Mouse (Mus musculus) liver, postnatal 0 days (tissue): ENCODE measurements around the gene Taf10. TPM values are rescaled to one million over a fixed set of nuclear protein-coding genes. Genes with fewer than 3 reads are reported as not detected.
A peak's percentile ranks its signal among the peaks of the same experiment; 100 is the strongest.

Experiments
- ATAC-seq: fragments of 200-750 bp; cut with Nextera tagmentation; 2 replicates; pipeline ENCODE4 v1.8.0; 2017; ENCODE audit warnings: mild to moderate bottlenecking, moderate library complexity
- DNase-seq: peaks from one replicate; pipeline ENCODE4 v3.0.0-alpha.2; 2016
- H3K27ac ChIP-seq: fragments of 300-500 bp; sonication (generic); 2 replicates; pipeline ENCODE4 v1.5.1; 2014; ENCODE audit warnings: antibody characterized with exemption, moderate library complexity, mild to moderate bottlenecking, low read depth
- H3K27me3 ChIP-seq: fragments of 300-500 bp; sonication (generic); 2 replicates; pipeline ENCODE4 v1.6.1; 2014; ENCODE audit warnings: low read length, control low read depth, mixed read lengths; ENCODE audit not compliant: insufficient read depth
- H3K36me3 ChIP-seq: fragments of 300-500 bp; sonication (generic); replicated peaks from 2 replicates; pipeline ENCODE4 v1.6.1; 2014; ENCODE audit warnings: mild to moderate bottlenecking, control low read depth, low read length, moderate library complexity, mixed read lengths; ENCODE audit not compliant: insufficient read depth
- H3K4me1 ChIP-seq: fragments of 300-500 bp; sonication (generic); 2 replicates; pipeline ENCODE4 v1.6.1; 2014; ENCODE audit warnings: antibody characterized with exemption, mild to moderate bottlenecking, control low read depth; ENCODE audit not compliant: insufficient read depth
- H3K4me2 ChIP-seq: fragments of 300-500 bp; sonication (generic); 2 replicates; pipeline ENCODE4 v1.6.1; 2014; ENCODE audit warnings: low read depth, mild to moderate bottlenecking, low read length, moderate library complexity, mixed read lengths
- H3K4me3 ChIP-seq: fragments of 300-500 bp; sonication (generic); 2 replicates; pipeline ENCODE4 v1.5.1; 2014; ENCODE audit warnings: low read depth, low read length
- H3K9ac ChIP-seq: fragments of 300-500 bp; sonication (generic); replicated peaks from 2 replicates; pipeline ENCODE4 v1.6.1; 2014; ENCODE audit warnings: mild to moderate bottlenecking, moderate library complexity
- H3K9me3 ChIP-seq: fragments of 300-500 bp; sonication (generic); 2 replicates; pipeline ENCODE4 v1.6.1; 2016; ENCODE audit warnings: mild to moderate bottlenecking, control low read depth, low read length, mixed read lengths
- CTCF ChIP-seq: sonication (generic); IDR thresholded peaks from 2 replicates; pipeline ENCODE4 v1.5.1; 2016; ENCODE audit warnings: antibody characterized with exemption, low read depth
- EP300 ChIP-seq: IDR thresholded peaks from 2 replicates; pipeline ENCODE4 v1.6.1; 2016; ENCODE audit warnings: antibody characterized with exemption, low read depth, mild to moderate bottlenecking
- WGBS: fragments of 180-500 bp; shearing (Covaris S2); extraction: QIAGEN DNeasy Blood & Tissue Kit; methylation state at CpG from one replicate; pipeline ENCODE4 v1.1.7; 2014; ENCODE audit not compliant: insufficient replicate concordance; 5-methylcytosine and 5-hydroxymethylcytosine counted together
- polyA plus RNA-seq: library from polyadenylated mRNA; unstranded; fragments of >200 nt; fragmentation: Nextera tagmentation; extraction: Ambion mirVana; gene quantifications from 2 replicates; pipeline ENCODE4 v1.2.1, GENCODE M21; 2015

Gene Taf10
- polyA plus RNA-seq, 1 experiment from 2014 or later: 104 TPM

DNA sequence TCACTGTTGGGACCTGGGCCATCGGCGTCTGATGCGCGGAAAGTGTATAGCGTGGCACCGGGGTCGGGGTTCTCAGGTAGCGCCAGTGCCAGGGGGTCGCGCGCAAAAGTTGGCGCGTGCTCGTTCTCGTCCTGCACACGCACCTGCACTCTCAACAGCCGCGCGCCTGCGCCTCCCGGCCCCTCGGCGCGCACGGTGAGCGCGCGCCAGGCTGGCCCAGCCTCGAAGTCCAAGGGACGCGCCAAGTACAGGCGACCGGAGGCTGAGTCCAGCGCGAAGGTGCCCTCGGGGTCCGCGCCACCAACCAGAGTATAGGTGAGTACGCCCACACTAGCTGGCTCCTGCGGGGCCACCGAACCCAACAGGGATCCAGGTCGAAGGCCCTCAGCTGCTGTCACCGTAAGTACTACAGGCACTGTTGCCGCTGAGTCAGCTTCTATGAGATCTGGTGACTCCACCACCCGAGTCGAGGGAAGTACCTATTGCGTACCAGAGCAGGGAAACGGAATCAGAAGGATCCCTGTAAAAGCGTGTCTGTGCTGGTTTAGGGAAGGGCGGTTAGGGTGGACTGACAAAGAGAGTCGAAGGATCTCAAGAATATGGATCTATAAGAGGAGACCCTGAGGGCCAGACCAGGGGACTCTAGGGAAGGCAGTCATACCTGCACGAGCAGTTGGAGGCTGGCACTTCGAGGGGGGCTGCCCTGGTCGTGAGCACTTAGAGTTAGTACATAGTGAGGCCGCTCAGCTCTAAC, 18.5 kb upstream of the Taf10 start:
- DNase-seq (no peak), ATAC-seq (peak; percentile 55)
- 32% methylated on average over 55 of the region's 55 CpGs for WGBS
- H3K9ac ChIP-seq: peak overlapping the region; percentile 26
- no peaks in the 10 kb centered on the region; the same call in 1 of the 2 replicates for H3K36me3 ChIP-seq
- peaks cover 5% of the 10 kb centered on the region; the same call in 1 of the 2 replicates for H3K4me1 ChIP-seq
- no peak overlapping the region for H3K27ac ChIP-seq
- no peak for TF ChIP-seq EP300
- H3K9me3 ChIP-seq: no peaks in the 10 kb centered on the region
- H3K4me2 ChIP-seq: peak overlapping the region; percentile 69
- H3K27me3 ChIP-seq: peaks cover 11% of the 10 kb centered on the region
- peak overlapping the region; percentile 46 for H3K4me3 ChIP-seq

- peaks cover 11% of the 10 kb centered on the region for H3K27me3 ChIP-seq
- DNase-seq (peak; percentile 57), ATAC-seq (peak; percentile 85)
- H3K36me3 ChIP-seq: no peaks in the 10 kb centered on the region; the same call in 1 of the 2 replicates
- peak overlapping the region; percentile 26 for H3K9ac ChIP-seq
- H3K4me2 ChIP-seq: peak overlapping the region; percentile 69
- no peak for TF ChIP-seq CTCF
- TF ChIP-seq EP300: no peak
- whole genome bisulfite sequencing: 18% methylated on average over 48 of the region's 51 CpGs
- no peaks in the 10 kb centered on the region for H3K9me3 ChIP-seq
- peaks cover 11% of the 10 kb centered on the region for H3K4me1 ChIP-seq
- no peak overlapping the region for H3K27ac ChIP-seq
- H3K4me3 ChIP-seq: peak overlapping the region; percentile 46
These were observed 17.8 kb upstream of the Taf10 start for GRCm38 (mm10) chr7:105761813-105762484.

DNA sequence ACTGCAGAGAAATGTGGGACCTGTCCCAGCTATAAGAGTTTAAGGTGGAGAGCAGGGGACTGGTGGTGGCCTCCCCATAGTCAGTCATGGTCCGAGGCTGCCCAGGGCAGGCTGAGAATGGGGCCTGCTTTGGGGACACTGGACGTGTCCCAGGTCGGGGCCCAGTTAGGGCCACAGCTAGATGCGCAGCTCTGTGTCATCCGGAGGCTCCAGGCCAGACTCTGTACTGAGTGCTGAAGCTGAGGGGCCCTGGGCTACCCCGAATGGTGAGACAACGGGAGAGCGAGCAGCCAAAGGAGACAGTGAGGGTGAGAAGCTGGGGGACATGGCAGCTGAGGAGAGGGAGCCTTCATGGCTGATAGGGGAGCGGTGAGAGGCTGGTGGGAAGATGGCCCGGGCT, 9.1 kb upstream of the Taf10 start:
- Histone ChIP-seq H3K4me2 (no peak overlapping the region), H3K4me3 (no peak overlapping the region), H3K36me3 (peaks cover 15% of the 10 kb centered on the region), H3K9me3 (no peaks in the 10 kb centered on the region), H3K27ac (no peak overlapping the region), H3K4me1 (peaks cover 18% of the 10 kb centered on the region), H3K9ac (no peak overlapping the region), H3K27me3 (no peaks in the 10 kb centered on the region)
- DNase-seq (peak; percentile 12), ATAC-seq (no peak)
- 81% methylated on average over 8 of the region's 10 CpGs for WGBS
- TF ChIP-seq CTCF: no peak
- TF ChIP-seq EP300: no peak

GRCm38 (mm10) chr7:105752716-105753115, 8.6 kb upstream of the Taf10 start:
- TF ChIP-seq EP300: no peak
- no peak for TF ChIP-seq CTCF
- Histone ChIP-seq H3K4me1 (peaks cover 18% of the 10 kb centered on the region), H3K4me2 (no peak overlapping the region), H3K9me3 (no peaks in the 10 kb centered on the region), H3K9ac (no peak overlapping the region), H3K4me3 (no peak overlapping the region), H3K27me3 (no peaks in the 10 kb centered on the region), H3K27ac (no peak overlapping the region), H3K36me3 (peaks cover 17% of the 10 kb centered on the region)
- 83% methylated on average over 2 of the region's 2 CpGs for WGBS
- no peak for ATAC-seq
- DNase-seq: no peak

DNA sequence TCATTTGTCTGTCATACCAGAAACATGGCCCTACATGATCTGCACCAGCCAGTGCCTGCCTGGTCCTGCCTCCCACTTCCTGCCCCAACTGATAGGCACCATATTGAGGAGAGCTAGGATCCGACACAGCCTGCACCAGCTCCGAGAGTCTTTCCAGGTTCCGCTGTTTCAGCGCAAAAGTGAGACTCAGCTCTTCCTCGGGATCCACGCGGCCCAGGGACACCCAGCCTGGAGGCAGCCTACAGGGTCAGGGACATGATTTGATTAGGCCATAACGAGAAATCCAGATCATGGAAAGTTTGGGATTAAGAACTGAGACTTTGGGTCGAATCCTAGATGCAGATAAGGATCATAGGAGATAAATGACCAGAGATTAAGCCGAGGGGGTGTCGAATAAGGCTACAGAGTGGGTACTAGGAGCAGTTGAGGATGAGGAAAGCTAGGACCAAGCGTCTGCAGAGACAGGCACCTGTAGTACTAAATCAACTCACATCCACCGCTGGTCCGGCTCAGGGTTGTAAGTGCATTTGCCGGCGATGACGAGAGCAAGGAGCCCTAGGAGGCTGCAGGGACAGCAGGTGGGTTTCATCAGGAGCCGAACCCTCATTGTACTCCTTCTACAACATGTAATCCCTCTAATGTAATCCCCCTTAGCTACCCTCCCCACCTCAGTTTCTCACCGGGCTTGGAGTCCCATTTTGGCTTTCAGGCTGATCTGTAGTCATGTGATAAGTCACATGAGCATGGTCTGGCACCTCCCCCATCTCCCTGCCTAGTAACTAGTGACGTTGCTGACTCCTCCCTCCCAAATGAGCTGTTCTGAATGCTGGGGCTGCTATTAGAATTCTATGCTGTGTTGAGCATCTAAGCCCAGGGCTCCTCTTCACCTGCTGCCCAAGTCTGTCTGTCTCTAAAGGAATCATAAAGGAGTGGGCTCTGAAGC, 7.6 kb upstream of the Taf10 start, which contains the start of gene Tpp1:
Tpp1 (minus strand) TSS at position 745 of the 943 bp plus-strand sequence.
- 14% methylated on average over 20 of the region's 20 CpGs for WGBS
- H3K9me3 ChIP-seq: no peaks in the 10 kb centered on the region
- peaks cover 19% of the 10 kb centered on the region for H3K36me3 ChIP-seq

More for the DNA sequence above, 7.6 kb upstream of the Taf10 start, which contains the start of gene Tpp1:
- peak within 1 kb of the TSS; percentile 81 for H3K9ac ChIP-seq
- H3K4me2 ChIP-seq: peak within 1 kb of the TSS; percentile 82
- H3K27ac ChIP-seq: peak within 1 kb of the TSS; percentile 72
- H3K4me1 ChIP-seq: peaks cover 12% of the 10 kb centered on the region
- H3K4me3 ChIP-seq: peak within 1 kb of the TSS; percentile 75
- DNase-seq (peak; percentile 90), ATAC-seq (peak; percentile 93)
- TF ChIP-seq CTCF (no peak), EP300 (peak; percentile 25; the same call in 1 of the 2 replicates)
- H3K27me3 ChIP-seq: no peaks in the 10 kb centered on the region
